Mouse (Mus musculus) T-cell, adult 2 months (primary cell): ENCODE data around the gene Nop14.
"Not testable (repeated sequence)": the region's sequence is repeated elsewhere in the genome, so short reads cannot be mapped to it uniquely, and the experiment has no call there.

Experiments
- DNase-seq: peaks from one replicate; pipeline ENCODE4 v3.0.0; 2022; ENCODE audit warnings: low spot score

Gene Nop14

GRCm38 (mm10) chr5:34632996-34633395 lies 27.0 kb downstream of the Nop14 start:
- DNase-seq, result no peak

- DNase-seq, result no peak
Measured at GRCm38 (mm10) chr5:34609966-34610365, 50.0 kb downstream of the Nop14 start.

- DNase-seq, result no peak
Measured at GRCm38 (mm10) chr5:34608226-34608625, 51.7 kb downstream of the Nop14 start.

GRCm38 (mm10) chr5:34607100-34607880 lies 52.7 kb downstream of the Nop14 start:
- no peak for DNase-seq

GRCm38 (mm10) chr5:34604576-34604975 lies 55.4 kb downstream of the Nop14 start:
- no peak for DNase-seq

- DNase-seq, result no peak
Measured at GRCm38 (mm10) chr5:34593202-34593727, 66.7 kb downstream of the Nop14 start.

- DNase-seq, result no peak
Measured at GRCm38 (mm10) chr5:34592666-34593065, 67.3 kb downstream of the Nop14 start.

- DNase-seq, result not testable (repeated sequence)
Measured at GRCm38 (mm10) chr5:34592224-34592623, 67.7 kb downstream of the Nop14 start.

GRCm38 (mm10) chr5:34591388-34592004 lies 68.5 kb downstream of the Nop14 start:
- peak; percentile 16 for DNase-seq

- DNase-seq, result no peak
Measured at GRCm38 (mm10) chr5:34590702-34591101, 69.2 kb downstream of the Nop14 start.

- no peak for DNase-seq
Measured at GRCm38 (mm10) chr5:34590059-34590458, 69.9 kb downstream of the Nop14 start.
